In the genomic region with DNA sequence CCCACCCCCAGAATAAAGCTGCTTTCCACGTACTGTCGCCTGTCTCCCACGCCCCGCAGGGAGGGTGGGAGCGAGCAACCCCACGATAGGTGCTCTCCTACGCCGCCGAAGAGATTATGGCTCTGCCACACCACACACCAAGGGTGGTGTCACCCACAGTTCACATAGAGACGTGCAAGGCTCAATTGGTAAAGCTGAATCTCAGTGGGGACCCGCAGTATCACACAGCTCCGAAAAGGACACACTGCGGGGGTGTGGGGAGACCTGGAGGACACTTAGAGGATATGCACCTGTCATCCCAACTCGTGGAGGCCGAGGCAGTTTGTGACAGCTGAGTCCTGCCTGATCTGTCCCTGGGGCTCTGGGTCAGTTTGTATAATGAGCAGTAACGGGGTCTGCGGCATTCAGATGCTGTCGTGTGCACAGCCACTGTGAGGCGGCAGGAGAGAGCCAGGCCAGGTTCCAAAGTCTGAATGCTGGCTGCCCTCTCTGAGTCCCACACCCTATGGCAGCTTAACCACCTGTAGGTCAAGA, we compare ENCODE assay signal across 7 mouse cellular contexts. TPM values are rescaled to one million over a fixed set of nuclear protein-coding genes. Genes with fewer than 3 reads are reported as not detected.
DNase-seq lines count a peak whose midpoint lies in the region; ATAC-seq and TF ChIP-seq lines count a peak whose summit lies in the region.

No protein-coding gene starts in this region.

- TF ChIP-seq CTCF in testis, adult 2 months (IDR thresholded peaks at IDR 0.05; ENCODE audit: control insufficient read depth, insufficient read depth, insufficient replicate concordance, low read depth, low read length), result no peak

- peak; percentile 42 for ATAC-seq in hindbrain, embryonic 12.5 days (ENCODE audit: low FRiP score)
- ATAC-seq in liver, embryonic 15.5 days (ENCODE audit: insufficient read depth), result peak; percentile 9; the same call in 1 of the 2 replicates
- peak; percentile 10; the same call in 1 of the 2 replicates for ATAC-seq in stomach, embryonic 14.5 days (ENCODE audit: insufficient number of reproducible peaks, insufficient read depth, low FRiP score, low read depth)

- no peaks in the 10 kb centered on the region for H3K27me3 ChIP-seq in testis, adult 2 months (ENCODE audit: control insufficient read depth, insufficient read depth, low read length)
- H3K27me3 ChIP-seq in embryonic facial prominence, embryonic 10.5 days (replicated peaks; ENCODE audit: low read depth, poor library complexity, severe bottlenecking), result peaks cover 51% of the 10 kb centered on the region
- H3K27me3 ChIP-seq in hindbrain, embryonic 12.5 days, result peaks cover 43% of the 10 kb centered on the region
- H3K27me3 ChIP-seq in liver, embryonic 15.5 days, result peaks cover 55% of the 10 kb centered on the region
- H3K27me3 ChIP-seq in stomach, embryonic 14.5 days (ENCODE audit: control insufficient read depth, insufficient read depth, low read length), result peaks cover 9% of the 10 kb centered on the region; the same call in 1 of the 2 replicates

- TF ChIP-seq POLR2A in testis, adult 2 months (IDR thresholded peaks at IDR 0.05; ENCODE audit: control insufficient read depth, low read depth, low read length), result no peak

- peak overlapping the region; percentile 81 for H3K9ac ChIP-seq in hindbrain, embryonic 12.5 days
- peak overlapping the region; percentile 71 for H3K9ac ChIP-seq in liver, embryonic 15.5 days
- peak overlapping the region; percentile 65 for H3K9ac ChIP-seq in stomach, embryonic 14.5 days (replicated peaks; ENCODE audit: low read depth, low read length)

- WGBS in embryonic facial prominence, embryonic 10.5 days, result 7% methylated on average over 19 of the region's 19 CpGs
- 2% methylated on average over 19 of the region's 19 CpGs for WGBS in hindbrain, embryonic 12.5 days
- 4% methylated on average over 19 of the region's 19 CpGs for WGBS in liver, embryonic 15.5 days (ENCODE audit: insufficient replicate concordance)
- 5% methylated on average over 19 of the region's 19 CpGs for WGBS in stomach, embryonic 14.5 days

- peak overlapping the region; percentile 95 for H3K4me2 ChIP-seq in hindbrain, embryonic 12.5 days (replicated peaks)
- peak overlapping the region; percentile 89 for H3K4me2 ChIP-seq in liver, embryonic 15.5 days
- peak overlapping the region; percentile 97 for H3K4me2 ChIP-seq in stomach, embryonic 14.5 days (replicated peaks; ENCODE audit: low read depth, low read length)

- peak overlapping the region; percentile 83 for H3K27ac ChIP-seq in testis, adult 2 months (ENCODE audit: control insufficient read depth, insufficient read depth, low read depth, low read length)
- H3K27ac ChIP-seq in embryonic facial prominence, embryonic 10.5 days (replicated peaks), result peak overlapping the region; percentile 94
- H3K27ac ChIP-seq in hindbrain, embryonic 12.5 days, result peak overlapping the region; percentile 95
- H3K27ac ChIP-seq in liver, embryonic 15.5 days (replicated peaks), result peak overlapping the region; percentile 86
- peak overlapping the region; percentile 85 for H3K27ac ChIP-seq in stomach, embryonic 14.5 days (ENCODE audit: low read length)

- H3K36me3 ChIP-seq in testis, adult 2 months (ENCODE audit: control insufficient read depth, insufficient read depth, low read length), result no peaks in the 10 kb centered on the region
- H3K36me3 ChIP-seq in embryonic facial prominence, embryonic 10.5 days (replicated peaks), result peaks cover 30% of the 10 kb centered on the region
- peaks cover 21% of the 10 kb centered on the region for H3K36me3 ChIP-seq in hindbrain, embryonic 12.5 days
- H3K36me3 ChIP-seq in liver, embryonic 15.5 days (replicated peaks), result peaks cover 25% of the 10 kb centered on the region
- peaks cover 15% of the 10 kb centered on the region; the same call in 1 of the 2 replicates for H3K36me3 ChIP-seq in stomach, embryonic 14.5 days (ENCODE audit: control insufficient read depth, insufficient read depth, low read length)

- H3K9me3 ChIP-seq in embryonic facial prominence, embryonic 10.5 days, result no peaks in the 10 kb centered on the region
- no peaks in the 10 kb centered on the region for H3K9me3 ChIP-seq in hindbrain, embryonic 12.5 days (replicated peaks)
- H3K9me3 ChIP-seq in liver, embryonic 15.5 days (replicated peaks), result no peaks in the 10 kb centered on the region
- no peaks in the 10 kb centered on the region for H3K9me3 ChIP-seq in stomach, embryonic 14.5 days (ENCODE audit: control insufficient read depth, low read depth, low read length)

- no peak for DNase-seq in testis, postnatal 10 days (ENCODE audit: low spot score)
- DNase-seq in embryonic facial prominence, embryonic 10.5 days (ENCODE audit: low spot score), result peak; percentile 46
- no peak for DNase-seq in adrenal gland, postnatal 14 days

- H3K4me1 ChIP-seq in testis, adult 2 months (ENCODE audit: control insufficient read depth, insufficient read depth, low read length), result peaks cover 45% of the 10 kb centered on the region
- peaks cover 39% of the 10 kb centered on the region for H3K4me1 ChIP-seq in embryonic facial prominence, embryonic 10.5 days
- peaks cover 26% of the 10 kb centered on the region for H3K4me1 ChIP-seq in hindbrain, embryonic 12.5 days
- peaks cover 49% of the 10 kb centered on the region for H3K4me1 ChIP-seq in liver, embryonic 15.5 days (replicated peaks)
- H3K4me1 ChIP-seq in stomach, embryonic 14.5 days (ENCODE audit: control insufficient read depth, insufficient read depth, low read length), result peaks cover 9% of the 10 kb centered on the region

- peak overlapping the region; percentile 85 for H3K4me3 ChIP-seq in testis, adult 2 months (ENCODE audit: control insufficient read depth, low read depth, low read length)
- peak overlapping the region; percentile 75 for H3K4me3 ChIP-seq in embryonic facial prominence, embryonic 10.5 days
- peak overlapping the region; percentile 69 for H3K4me3 ChIP-seq in hindbrain, embryonic 12.5 days
- peak overlapping the region; percentile 69 for H3K4me3 ChIP-seq in liver, embryonic 15.5 days (replicated peaks)
- peak overlapping the region; percentile 49 for H3K4me3 ChIP-seq in stomach, embryonic 14.5 days (ENCODE audit: low read depth, low read length)

RNA-seq across cellular contexts. Expression of a gene that starts 8.8 kb away (rescaled TPM):
- polyA plus RNA-seq in testis, adult 2 months (2012; rRNA removed), result not detected in 2 replicates
- polyA plus RNA-seq in embryonic facial prominence, embryonic 10.5 days (2016; fragmentation: Nextera tagmentation; extraction: Ambion mirVana), result not detected in 2 replicates
- polyA plus RNA-seq in hindbrain, embryonic 12.5 days (2016; fragmentation: Nextera tagmentation; extraction: Ambion mirVana), result not detected in 2 replicates
- 0.09 TPM in 1 of 2 replicates, not detected in the other for polyA plus RNA-seq in liver, embryonic 15.5 days (2015; fragmentation: Nextera tagmentation; extraction: Ambion mirVana)
- 0.14 and 0.35 TPM in 2 replicates for polyA plus RNA-seq in stomach, embryonic 14.5 days (2014; fragmentation: Nextera tagmentation; extraction: Ambion mirVana)
- total RNA-seq in adrenal gland, postnatal 14 days (2021), result not detected in 2 replicates

RNA-seq across cellular contexts. Expression of a gene that starts 9.4 kb away (rescaled TPM):
- 1.4 and 1.8 TPM in 2 replicates for polyA plus RNA-seq in testis, adult 2 months (2012; rRNA removed)
- not detected in 2 replicates for polyA plus RNA-seq in embryonic facial prominence, embryonic 10.5 days (2016; fragmentation: Nextera tagmentation; extraction: Ambion mirVana)
- polyA plus RNA-seq in hindbrain, embryonic 12.5 days (2016; fragmentation: Nextera tagmentation; extraction: Ambion mirVana), result not detected in 2 replicates
- 0.07 TPM in 1 of 2 replicates, not detected in the other for polyA plus RNA-seq in liver, embryonic 15.5 days (2015; fragmentation: Nextera tagmentation; extraction: Ambion mirVana)
- polyA plus RNA-seq in stomach, embryonic 14.5 days (2014; fragmentation: Nextera tagmentation; extraction: Ambion mirVana), result not detected in 2 replicates
- not detected in 2 replicates for total RNA-seq in adrenal gland, postnatal 14 days (2021)

RNA-seq across cellular contexts. Expression of a gene that starts 10.2 kb away (rescaled TPM):
- 52.6 and 61.6 TPM in 2 replicates for polyA plus RNA-seq in testis, adult 2 months (2012; rRNA removed)
- polyA plus RNA-seq in embryonic facial prominence, embryonic 10.5 days (2016; fragmentation: Nextera tagmentation; extraction: Ambion mirVana), result 51.5 and 53.2 TPM in 2 replicates
- polyA plus RNA-seq in hindbrain, embryonic 12.5 days (2016; fragmentation: Nextera tagmentation; extraction: Ambion mirVana), result 86.4 and 94.5 TPM in 2 replicates
- 16.6 and 17.8 TPM in 2 replicates for polyA plus RNA-seq in liver, embryonic 15.5 days (2015; fragmentation: Nextera tagmentation; extraction: Ambion mirVana)
- 48.9 and 58.7 TPM in 2 replicates for polyA plus RNA-seq in stomach, embryonic 14.5 days (2014; fragmentation: Nextera tagmentation; extraction: Ambion mirVana)
- total RNA-seq in adrenal gland, postnatal 14 days (2021), result 58.3 and 62.2 TPM in 2 replicates

RNA-seq across cellular contexts. Expression of a gene that starts 16.6 kb away (rescaled TPM):
- 1,507 and 1,673 TPM in 2 replicates for polyA plus RNA-seq in testis, adult 2 months (2012; rRNA removed)
- 564 and 572 TPM in 2 replicates for polyA plus RNA-seq in embryonic facial prominence, embryonic 10.5 days (2016; fragmentation: Nextera tagmentation; extraction: Ambion mirVana)
- polyA plus RNA-seq in hindbrain, embryonic 12.5 days (2016; fragmentation: Nextera tagmentation; extraction: Ambion mirVana), result 539 TPM in 2 replicates
- polyA plus RNA-seq in liver, embryonic 15.5 days (2015; fragmentation: Nextera tagmentation; extraction: Ambion mirVana), result 270 and 306 TPM in 2 replicates
- polyA plus RNA-seq in stomach, embryonic 14.5 days (2014; fragmentation: Nextera tagmentation; extraction: Ambion mirVana), result 416 and 434 TPM in 2 replicates
- total RNA-seq in adrenal gland, postnatal 14 days (2021), result 1,390 and 1,511 TPM in 2 replicates

RNA-seq across cellular contexts. Expression of a gene that starts 25.3 kb away (rescaled TPM):
- 164 and 184 TPM in 2 replicates for polyA plus RNA-seq in testis, adult 2 months (2012; rRNA removed)
- 62.2 and 66.3 TPM in 2 replicates for polyA plus RNA-seq in embryonic facial prominence, embryonic 10.5 days (2016; fragmentation: Nextera tagmentation; extraction: Ambion mirVana)
- 56.7 and 59.2 TPM in 2 replicates for polyA plus RNA-seq in hindbrain, embryonic 12.5 days (2016; fragmentation: Nextera tagmentation; extraction: Ambion mirVana)
- 26.0 and 32.6 TPM in 2 replicates for polyA plus RNA-seq in liver, embryonic 15.5 days (2015; fragmentation: Nextera tagmentation; extraction: Ambion mirVana)
- polyA plus RNA-seq in stomach, embryonic 14.5 days (2014; fragmentation: Nextera tagmentation; extraction: Ambion mirVana), result 32.7 and 40.9 TPM in 2 replicates
- 27.3 and 28.3 TPM in 2 replicates for total RNA-seq in adrenal gland, postnatal 14 days (2021)
